Mouse (Mus musculus) G1E (cell line): ENCODE measurements around the gene Ppp4c. TPM values are rescaled to one million over a fixed set of nuclear protein-coding genes. Genes with fewer than 3 reads are reported as not detected.
A peak's percentile ranks its signal among the peaks of the same experiment; 100 is the strongest.

Experiments used
- ATAC-seq: 2 replicates; pipeline ENCODE4 v1.8.0; 2016; ENCODE audit warnings: mild to moderate bottlenecking; ENCODE audit not compliant: insufficient number of reproducible peaks, poor library complexity, low FRiP score, severe bottlenecking; ENCODE audit errors: extremely low read depth
- DNase-seq: peaks from one replicate; pipeline ENCODE4 v3.0.0; 2012; ENCODE audit warnings: low spot score
- H3K27me3 ChIP-seq: 2 replicates; pipeline ENCODE4 v1.6.1; 2012; ENCODE audit warnings: mild to moderate bottlenecking, low read length, inconsistent platforms; ENCODE audit not compliant: insufficient read depth
- H3K36me3 ChIP-seq: replicated peaks from 2 replicates; pipeline ENCODE3; 2012; ENCODE audit warnings: mild to moderate bottlenecking, inconsistent platforms
- H3K4me1 ChIP-seq: 2 replicates; pipeline ENCODE4 v1.6.1; 2012; ENCODE audit warnings: low read depth, low read length, inconsistent platforms, mixed read lengths; ENCODE audit not compliant: insufficient read depth
- H3K4me3 ChIP-seq: 2 replicates; pipeline ENCODE4 v1.5.1; 2012; ENCODE audit warnings: low read depth, mild to moderate bottlenecking, inconsistent platforms, low read length, moderate library complexity, mixed read lengths
- H3K9me3 ChIP-seq: replicated peaks from 2 replicates; pipeline ENCODE4 v1.6.1; 2012; ENCODE audit warnings: inconsistent platforms
- CTCF ChIP-seq: IDR thresholded peaks from 2 replicates; pipeline ENCODE4 v1.5.1; 2012; ENCODE audit warnings: low read depth, low read length, inconsistent platforms, mixed read lengths
- GATA1 ChIP-seq: IDR thresholded peaks from 2 replicates; pipeline ENCODE4 v1.6.1; 2012; ENCODE audit warnings: borderline replicate concordance, low read length, inconsistent platforms, mixed read lengths
- GATA2 ChIP-seq: IDR thresholded peaks from 2 replicates; pipeline ENCODE4 v1.6.1; 2012; ENCODE audit warnings: low read depth, low read length, inconsistent platforms, borderline replicate concordance
- POLR2AphosphoS5 ChIP-seq: IDR thresholded peaks from 2 replicates; pipeline ENCODE4 v1.6.1; 2012; ENCODE audit warnings: low read depth, low read length, inconsistent platforms; ENCODE audit not compliant: insufficient replicate concordance
- TAL1 ChIP-seq: conservative IDR thresholded peaks from 2 replicates; pipeline ENCODE4 v1.6.1; 2012; ENCODE audit warnings: low read depth, low read length, inconsistent platforms, mixed read lengths
- polyA plus RNA-seq: library from polyadenylated mRNA; stranded (reverse); fragments of >175 nt; gene quantifications from 2 replicates; pipeline ENCODE4 v1.2.3, GENCODE M21; 2012
- total RNA-seq, 2 experiments: library from RNA; stranded (forward) in 1 of 2; stranded (reverse) in 1 of 2; fragments of 200-1000 nt in 1 of 2; fragments of >200 nt in 1 of 2; fragmentation: Nextera tagmentation in 1 of 2; gene quantifications; 2 replicates each; pipeline ENCODE4 v1.2.3; 2014 to 2017

Ppp4c gene
- total and polyA plus RNA-seq, 3 experiments = 169 to 186 (median 176) TPM

DNA sequence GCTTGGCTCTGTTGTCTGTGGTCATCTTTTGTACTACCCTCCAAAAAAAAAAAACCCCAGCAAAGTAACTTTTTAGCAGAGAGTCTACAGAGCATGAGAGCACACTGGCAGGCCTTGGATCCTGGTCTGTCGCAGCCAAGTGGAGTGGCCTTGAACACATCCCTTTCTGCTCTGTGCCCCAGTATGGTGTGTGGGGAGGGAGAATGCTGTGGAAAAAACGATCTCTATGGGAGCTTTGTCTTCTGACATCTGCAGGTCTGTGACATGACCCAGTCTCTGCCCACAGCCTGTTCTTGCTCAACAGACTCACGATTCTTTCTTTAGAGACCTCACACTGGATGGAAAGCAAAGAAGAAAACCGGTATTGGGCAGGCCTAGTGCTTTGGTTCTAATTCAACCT is 31.3 kb downstream of the Ppp4c start:
- Histone ChIP-seq H3K27me3 (0 out of 2 replicates have a peak, but pooled peaks cover 2% of the 10 kb centered on the region), H3K4me3 (no peak overlapping the region), H3K9me3 (no peaks in the 10 kb centered on the region), H3K36me3 (peaks cover 51% of the 10 kb centered on the region), H3K4me1 (peaks cover 43% of the 10 kb centered on the region)
- ATAC-seq (no peak), DNase-seq (no peak)
- TF ChIP-seq GATA2 (no peak), GATA1 (no peak), POLR2AphosphoS5 (no peak), CTCF (no peak), TAL1 (no peak)

DNA sequence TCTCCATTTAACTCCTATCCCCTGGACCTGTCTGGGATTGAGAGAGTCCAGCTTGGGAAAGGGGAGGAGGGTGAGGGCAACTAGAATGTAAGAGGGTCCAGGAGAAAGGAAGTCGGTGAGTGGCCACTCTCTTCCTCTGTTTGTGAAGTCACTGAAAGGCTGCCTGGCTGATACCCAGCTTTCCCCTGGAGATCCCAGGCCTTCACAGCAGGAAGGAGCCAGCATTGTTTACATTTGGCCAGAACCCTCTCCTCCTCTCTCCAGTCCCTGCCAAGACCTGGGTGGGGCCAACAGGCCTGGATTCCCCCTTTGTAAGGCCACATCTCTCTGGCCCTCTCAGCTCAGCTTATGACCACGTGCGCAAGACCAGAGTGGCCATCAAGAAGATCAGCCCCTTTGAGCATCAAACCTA is 31.9 kb downstream of the Ppp4c start:
- Histone ChIP-seq H3K27me3 (0 out of 2 replicates have a peak, but pooled peaks cover 2% of the 10 kb centered on the region), H3K4me1 (peaks cover 40% of the 10 kb centered on the region), H3K9me3 (no peaks in the 10 kb centered on the region), H3K4me3 (peak overlapping the region; percentile 97; the same call in 1 of the 2 replicates), H3K36me3 (peaks cover 46% of the 10 kb centered on the region)
- no peak for TF ChIP-seq GATA1
- TF ChIP-seq TAL1 = no peak
- TF ChIP-seq CTCF = no peak
- no peak for TF ChIP-seq GATA2
- TF ChIP-seq POLR2AphosphoS5 = no peak
- ATAC-seq (no peak), DNase-seq (no peak)

DNA sequence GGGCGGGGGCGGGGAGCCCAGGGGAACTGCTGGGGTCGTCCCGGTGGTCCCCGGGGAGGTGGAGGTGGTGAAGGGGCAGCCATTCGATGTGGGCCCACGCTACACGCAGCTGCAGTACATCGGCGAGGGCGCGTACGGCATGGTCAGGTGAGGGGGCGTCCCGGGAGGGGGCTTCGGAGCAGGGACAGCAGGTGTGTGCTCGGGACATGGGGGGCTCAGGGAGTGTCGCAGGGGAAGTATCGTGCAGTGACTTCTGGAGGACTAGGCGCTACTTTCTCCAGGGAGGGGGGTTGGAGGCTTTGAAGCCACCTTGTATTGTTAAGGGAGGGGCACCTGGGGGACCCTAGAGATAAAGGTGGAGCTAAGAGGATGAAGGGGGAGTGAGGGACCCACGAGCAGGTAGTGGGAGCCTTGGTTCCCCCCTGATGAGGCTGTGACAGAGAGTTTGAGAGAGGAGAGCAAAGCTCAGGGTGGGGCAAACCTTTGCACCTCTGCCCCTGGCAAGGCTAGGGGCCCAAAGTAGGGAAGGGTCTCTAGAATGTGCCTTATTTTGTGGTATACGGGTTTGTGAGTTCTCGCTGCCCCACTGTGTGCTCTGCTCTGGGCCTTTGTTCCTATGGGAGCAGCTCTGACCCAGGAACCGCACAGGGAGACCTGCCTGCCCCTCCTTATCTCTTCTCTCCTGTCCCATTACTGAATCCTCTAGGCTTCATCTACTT is 32.5 kb downstream of the Ppp4c start:
- H3K9me3 ChIP-seq = no peaks in the 10 kb centered on the region
- 0 out of 2 replicates have a peak, but pooled peaks cover 2% of the 10 kb centered on the region for H3K27me3 ChIP-seq
- H3K4me3 ChIP-seq = peak overlapping the region; percentile 97
- H3K4me1 ChIP-seq = peaks cover 45% of the 10 kb centered on the region
- no peak for DNase-seq
- TF ChIP-seq GATA1 (no peak), GATA2 (no peak)
- no peak for ATAC-seq
- H3K36me3 ChIP-seq = peaks cover 41% of the 10 kb centered on the region

DNA sequence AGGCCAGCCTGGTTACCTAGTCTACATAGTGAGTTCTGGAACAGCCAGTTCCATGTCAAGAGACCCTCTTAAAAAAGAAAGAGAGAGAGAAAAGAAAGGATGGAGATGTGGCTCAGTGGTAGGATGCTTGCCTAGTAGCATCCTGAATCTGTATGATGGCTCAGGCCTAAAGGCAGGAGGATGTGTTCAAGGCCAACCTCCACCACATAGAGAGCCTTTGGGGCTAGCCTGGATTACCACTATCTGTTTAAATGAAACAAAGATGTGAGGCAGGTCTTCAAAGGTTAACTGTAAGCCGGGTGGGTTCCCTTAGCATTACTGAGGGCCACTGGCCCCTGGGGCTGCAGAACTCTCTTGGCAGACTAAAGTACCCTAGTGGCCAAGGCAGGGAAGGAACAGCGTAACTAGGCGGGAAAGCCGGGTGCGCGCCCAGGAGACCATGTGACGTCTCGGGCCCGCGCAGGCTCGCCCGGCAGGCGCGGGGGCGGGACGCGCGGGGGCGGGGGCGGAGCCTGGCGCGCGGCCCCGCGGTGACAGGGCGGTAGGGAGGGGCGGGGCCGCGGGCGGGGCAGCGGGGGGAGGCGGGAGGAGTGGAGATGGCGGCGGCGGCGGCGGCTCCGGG is 33.1 kb downstream of the Ppp4c start, which contains the start of gene Mapk3:
Gene Mapk3 (plus strand): TSS at position 552 of the 622 bp plus-strand sequence.
- DNase-seq = peak; percentile 89
- Histone ChIP-seq H3K27me3 (0 out of 2 replicates have a peak, but pooled peaks cover 2% of the 10 kb centered on the region), H3K4me1 (peaks cover 50% of the 10 kb centered on the region), H3K4me3 (peak within 1 kb of the TSS; percentile 97), H3K9me3 (no peaks in the 10 kb centered on the region), H3K36me3 (peaks cover 34% of the 10 kb centered on the region)
- no peak for TF ChIP-seq POLR2AphosphoS5
- TF ChIP-seq CTCF = peak; percentile 41; the same call in 1 of the 2 replicates
- TF ChIP-seq GATA1 = no peak
- TF ChIP-seq TAL1 = no peak
- peak; percentile 74; the same call in 1 of the 2 replicates for ATAC-seq

DNA sequence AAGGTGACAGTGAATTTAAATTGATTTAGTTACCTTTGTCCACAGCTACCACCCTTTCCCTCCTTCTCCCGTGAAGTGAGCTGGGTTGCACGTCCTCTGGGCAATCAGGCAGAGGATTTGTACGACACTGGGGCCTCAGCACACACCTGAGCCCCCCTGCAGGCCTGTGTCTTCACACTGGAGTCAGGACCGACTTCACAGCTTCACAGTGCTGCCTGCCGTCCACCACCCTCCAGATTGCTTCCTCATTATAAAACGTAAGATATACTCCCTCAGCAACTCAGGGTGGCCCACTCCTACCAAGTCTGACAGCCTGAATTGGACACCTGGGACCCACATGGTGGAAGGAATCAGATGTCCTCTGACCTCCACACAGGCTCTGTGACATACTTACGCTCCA is 33.8 kb downstream of the Ppp4c start:
- TF ChIP-seq GATA2 (no peak), GATA1 (no peak), CTCF (no peak), TAL1 (no peak), POLR2AphosphoS5 (no peak)
- no peak for ATAC-seq
- Histone ChIP-seq H3K9me3 (no peaks in the 10 kb centered on the region), H3K4me3 (no peak overlapping the region), H3K27me3 (0 out of 2 replicates have a peak, but pooled peaks cover 5% of the 10 kb centered on the region), H3K4me1 (peaks cover 50% of the 10 kb centered on the region), H3K36me3 (peaks cover 28% of the 10 kb centered on the region)
- no peak for DNase-seq

DNA sequence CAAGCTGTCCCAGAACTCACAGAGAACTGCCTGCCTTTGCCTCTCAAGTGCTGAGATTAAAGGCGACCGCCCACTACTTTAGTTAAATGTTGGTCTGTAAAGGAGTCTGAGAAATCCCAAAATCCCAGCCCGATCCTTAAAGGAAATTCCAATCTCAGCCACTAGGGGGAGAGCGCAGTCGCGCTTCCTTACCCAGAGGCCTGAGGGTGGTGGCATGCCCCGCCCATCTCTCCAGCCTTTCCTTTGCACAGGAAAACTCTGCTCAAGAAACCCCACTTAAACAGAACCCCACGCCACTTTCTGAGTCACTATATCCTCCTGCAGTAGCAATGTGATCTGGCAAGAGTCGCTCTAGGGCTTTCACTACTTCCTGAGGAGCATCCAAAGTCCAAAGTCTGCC is 37.4 kb downstream of the Ppp4c start:
- TF ChIP-seq POLR2AphosphoS5 (no peak), CTCF (peak; percentile 73), GATA1 (no peak)
- ATAC-seq (peak; percentile 67), DNase-seq (peak; percentile 38)
- peaks cover 23% of the 10 kb centered on the region for H3K4me1 ChIP-seq
- no peaks in the 10 kb centered on the region; the same call in 1 of the 2 replicates for H3K9me3 ChIP-seq
- H3K36me3 ChIP-seq = no peaks in the 10 kb centered on the region
- H3K27me3 ChIP-seq = peaks cover 18% of the 10 kb centered on the region; the same call in 1 of the 2 replicates
- no peak overlapping the region for H3K4me3 ChIP-seq
